Mouse (Mus musculus) liver, embryonic 12.5 days (tissue): Measurements from ENCODE around the gene Zfand3. TPM values are rescaled to one million over a fixed set of nuclear protein-coding genes. Genes with fewer than 3 reads are reported as not detected.

Source experiments
- ATAC-seq: fragments of 200-750 bp; cut with Nextera tagmentation; 2 replicates; pipeline ENCODE4 v1.8.0; 2017; ENCODE audit warnings: moderate number of reproducible peaks, mild to moderate bottlenecking, moderate library complexity
- H3K27ac ChIP-seq: fragments of 300-500 bp; sonication (generic); 2 replicates; pipeline ENCODE4 v1.5.1; 2016; ENCODE audit warnings: mild to moderate bottlenecking
- H3K27me3 ChIP-seq: fragments of 300-500 bp; sonication (generic); replicated peaks from 2 replicates; pipeline ENCODE4 v1.6.1; 2016; ENCODE audit warnings: mild to moderate bottlenecking, moderate library complexity
- H3K36me3 ChIP-seq: fragments of 300-500 bp; sonication (generic); 2 replicates; pipeline ENCODE4 v1.6.1; 2016; ENCODE audit warnings: mild to moderate bottlenecking, moderate library complexity
- H3K4me1 ChIP-seq: fragments of 300-500 bp; sonication (generic); 2 replicates; pipeline ENCODE4 v1.6.1; 2016
- H3K4me2 ChIP-seq: fragments of 300-500 bp; sonication (generic); 2 replicates; pipeline ENCODE4 v1.6.1; 2016; ENCODE audit warnings: mild to moderate bottlenecking, moderate library complexity
- H3K4me3 ChIP-seq: fragments of 300-500 bp; sonication (generic); 2 replicates; pipeline ENCODE4 v1.5.1; 2016; ENCODE audit warnings: mild to moderate bottlenecking, moderate library complexity
- H3K9ac ChIP-seq: fragments of 300-500 bp; sonication (generic); 2 replicates; pipeline ENCODE4 v1.6.1; 2016; ENCODE audit warnings: mild to moderate bottlenecking, moderate library complexity
- H3K9me3 ChIP-seq: fragments of 300-500 bp; sonication (generic); replicated peaks from 2 replicates; pipeline ENCODE4 v1.6.1; 2016; ENCODE audit warnings: mild to moderate bottlenecking, moderate library complexity
- WGBS: fragments of 180-500 bp; shearing (Covaris S2); methylation state at CpG from one replicate; pipeline ENCODE4 v1.1.7; 2016; ENCODE audit not compliant: insufficient replicate concordance; 5-methylcytosine and 5-hydroxymethylcytosine counted together
- polyA plus RNA-seq: library from polyadenylated mRNA; unstranded; fragments of >200 nt; fragmentation: Nextera tagmentation; extraction: Ambion mirVana; gene quantifications from 2 replicates; pipeline ENCODE4 v1.2.1, GENCODE M21; 2016

Zfand3 gene
- 18.8 and 19.9 TPM in 2 replicates for polyA plus RNA-seq

GRCm38 (mm10) chr17:30004203-30005102, at the start of gene Zfand3:
TSS of gene Zfand3 (plus strand) at chr17:30004733.
- Histone ChIP-seq H3K36me3 (no peaks in the 10 kb centered on the region), H3K4me1 (peaks cover 42% of the 10 kb centered on the region), H3K4me3 (peak within 1 kb of the TSS; percentile 100), H3K9ac (peak within 1 kb of the TSS; percentile 100), H3K27me3 (no peaks in the 10 kb centered on the region), H3K4me2 (peak within 1 kb of the TSS; percentile 90), H3K27ac (peak within 1 kb of the TSS; percentile 99), H3K9me3 (no peaks in the 10 kb centered on the region)
- peak; percentile 91 for ATAC-seq
- under 1% methylated on average over 57 of the region's 93 CpGs for WGBS

- ATAC-seq, result no peak
- Histone ChIP-seq H3K4me2 (no peak overlapping the region), H3K9me3 (0 out of 2 replicates have a peak, but pooled peaks cover 6% of the 10 kb centered on the region), H3K4me1 (no peaks in the 10 kb centered on the region), H3K9ac (no peak overlapping the region), H3K27me3 (no peaks in the 10 kb centered on the region; the same call in 1 of the 2 replicates), H3K36me3 (no peaks in the 10 kb centered on the region), H3K4me3 (no peak overlapping the region), H3K27ac (no peak overlapping the region)
- WGBS, result 54% methylated on average over 8 of the region's 8 CpGs
Measured at GRCm38 (mm10) chr17:29955880-29956279, 48.7 kb upstream of the Zfand3 start.

- peak; percentile 30; the same call in 1 of the 2 replicates for ATAC-seq
- Histone ChIP-seq H3K4me3 (peak overlapping the region; percentile 10; the same call in 1 of the 2 replicates), H3K9me3 (0 out of 2 replicates have a peak, but pooled peaks cover 6% of the 10 kb centered on the region), H3K9ac (no peak overlapping the region), H3K36me3 (no peaks in the 10 kb centered on the region), H3K4me2 (peak overlapping the region; percentile 55), H3K4me1 (peaks cover 15% of the 10 kb centered on the region), H3K27me3 (peaks cover 63% of the 10 kb centered on the region), H3K27ac (no peak overlapping the region)
- WGBS, result 6% methylated on average over 11 of the region's 11 CpGs
Measured at GRCm38 (mm10) chr17:29963730-29964259, 40.7 kb upstream of the Zfand3 start.

- peaks cover 15% of the 10 kb centered on the region for H3K4me1 ChIP-seq
- ATAC-seq, result no peak
- H3K4me2 ChIP-seq, result no peak overlapping the region
- H3K36me3 ChIP-seq, result no peaks in the 10 kb centered on the region
- H3K9ac ChIP-seq, result no peak overlapping the region
- no peak overlapping the region for H3K4me3 ChIP-seq
- peaks cover 75% of the 10 kb centered on the region for H3K27me3 ChIP-seq
- H3K27ac ChIP-seq, result no peak overlapping the region
- H3K9me3 ChIP-seq, result no peaks in the 10 kb centered on the region
- 26% methylated on average over 5 of the region's 5 CpGs for WGBS
Measured at GRCm38 (mm10) chr17:29965506-29965905, 39.0 kb upstream of the Zfand3 start.

GRCm38 (mm10) chr17:29970037-29970555, 34.4 kb upstream of the Zfand3 start, which contains the start of gene Mdga1:
TSS of gene Mdga1 (minus strand) at chr17:29970087.
- Histone ChIP-seq H3K4me3 (no peak within 1 kb of the TSS), H3K9ac (no peak within 1 kb of the TSS), H3K27me3 (peaks cover 46% of the 10 kb centered on the region), H3K9me3 (no peaks in the 10 kb centered on the region), H3K36me3 (no peaks in the 10 kb centered on the region), H3K27ac (no peak within 1 kb of the TSS), H3K4me2 (no peak within 1 kb of the TSS), H3K4me1 (no peaks in the 10 kb centered on the region)
- ATAC-seq, result no peak
- WGBS, result 64% methylated on average over 7 of the region's 7 CpGs

GRCm38 (mm10) chr17:29971761-29972432, 32.6 kb upstream of the Zfand3 start:
- no peak for ATAC-seq
- no peak overlapping the region for H3K4me3 ChIP-seq

GRCm38 (mm10) chr17:29973226-29973625, 31.3 kb upstream of the Zfand3 start:
- Histone ChIP-seq H3K9me3 (no peaks in the 10 kb centered on the region), H3K36me3 (no peaks in the 10 kb centered on the region), H3K9ac (no peak overlapping the region), H3K4me2 (no peak overlapping the region), H3K27ac (no peak overlapping the region), H3K4me1 (no peaks in the 10 kb centered on the region), H3K27me3 (peaks cover 24% of the 10 kb centered on the region), H3K4me3 (no peak overlapping the region)
- ATAC-seq, result no peak
- 53% methylated on average over 7 of the region's 7 CpGs for WGBS

More at GRCm38 (mm10) chr17:29971761-29972432, 32.6 kb upstream of the Zfand3 start:
- Histone ChIP-seq H3K4me2 (no peak overlapping the region), H3K27me3 (peaks cover 28% of the 10 kb centered on the region), H3K9me3 (no peaks in the 10 kb centered on the region), H3K9ac (no peak overlapping the region), H3K27ac (no peak overlapping the region), H3K4me1 (no peaks in the 10 kb centered on the region), H3K36me3 (no peaks in the 10 kb centered on the region)
- 49% methylated on average over 15 of the region's 15 CpGs for WGBS

- H3K4me1 ChIP-seq, result peaks cover 7% of the 10 kb centered on the region
- no peak overlapping the region for H3K9ac ChIP-seq
- no peak overlapping the region for H3K4me3 ChIP-seq
- H3K36me3 ChIP-seq, result no peaks in the 10 kb centered on the region
- 0 out of 2 replicates have a peak, but pooled peaks have one; percentile 44 for ATAC-seq
- H3K9me3 ChIP-seq, result no peaks in the 10 kb centered on the region
- WGBS, result 3% methylated on average over 8 of the region's 8 CpGs
- no peak overlapping the region for H3K4me2 ChIP-seq
- no peak overlapping the region for H3K27ac ChIP-seq
- H3K27me3 ChIP-seq, result peaks cover 9% of the 10 kb centered on the region; the same call in 1 of the 2 replicates
Measured at GRCm38 (mm10) chr17:29975731-29976130, 28.8 kb upstream of the Zfand3 start.

- Histone ChIP-seq H3K4me2 (no peak overlapping the region), H3K4me1 (peaks cover 7% of the 10 kb centered on the region), H3K27me3 (no peaks in the 10 kb centered on the region), H3K4me3 (no peak overlapping the region), H3K9me3 (no peaks in the 10 kb centered on the region), H3K36me3 (no peaks in the 10 kb centered on the region), H3K9ac (no peak overlapping the region), H3K27ac (no peak overlapping the region)
- WGBS, result 62% methylated on average over 4 of the region's 4 CpGs
- ATAC-seq, result no peak
Measured at GRCm38 (mm10) chr17:29979020-29979419, 25.5 kb upstream of the Zfand3 start.

GRCm38 (mm10) chr17:29979841-29980240, 24.7 kb upstream of the Zfand3 start:
- H3K27ac ChIP-seq, result no peak overlapping the region
- peaks cover 7% of the 10 kb centered on the region for H3K4me1 ChIP-seq
- no peak overlapping the region for H3K4me2 ChIP-seq
- no peaks in the 10 kb centered on the region for H3K9me3 ChIP-seq
- WGBS, result 51% methylated on average over 7 of the region's 7 CpGs
- no peak for ATAC-seq
- H3K36me3 ChIP-seq, result no peaks in the 10 kb centered on the region
- no peak overlapping the region for H3K9ac ChIP-seq
- no peaks in the 10 kb centered on the region for H3K27me3 ChIP-seq
- no peak overlapping the region for H3K4me3 ChIP-seq

GRCm38 (mm10) chr17:29981568-29981967, 23.0 kb upstream of the Zfand3 start:
- Histone ChIP-seq H3K27ac (no peak overlapping the region), H3K9me3 (no peaks in the 10 kb centered on the region), H3K9ac (no peak overlapping the region), H3K36me3 (no peaks in the 10 kb centered on the region), H3K27me3 (no peaks in the 10 kb centered on the region), H3K4me2 (peak overlapping the region; percentile 35; the same call in 1 of the 2 replicates), H3K4me1 (peaks cover 7% of the 10 kb centered on the region), H3K4me3 (peak overlapping the region; percentile 19; the same call in 1 of the 2 replicates)
- no peak for ATAC-seq
- 46% methylated on average over 8 of the region's 8 CpGs for WGBS
